Mouse (Mus musculus) lung, embryonic 14.5 days (tissue): ENCODE results near the gene Apol9b. TPM values are rescaled to one million over a fixed set of nuclear protein-coding genes. Genes with fewer than 3 reads are reported as not detected.
"Not testable (repeated sequence)": the region's sequence is repeated elsewhere in the genome, so short reads cannot be mapped to it uniquely, and the experiment has no call there.

Experiments used
- ATAC-seq: fragments of 200-750 bp; cut with Nextera tagmentation; 2 replicates; pipeline ENCODE4 v1.8.0; 2017; ENCODE audit warnings: mild to moderate bottlenecking, moderate TSS enrichment, moderate library complexity; ENCODE audit not compliant: insufficient read depth
- DNase-seq: peaks from one replicate; pipeline ENCODE4 v3.0.0-alpha.2; 2015
- H3K27ac ChIP-seq: fragments of 300-500 bp; sonication (generic); 2 replicates; pipeline ENCODE4 v1.5.1; 2014; ENCODE audit warnings: low read depth, mild to moderate bottlenecking, moderate library complexity
- H3K27me3 ChIP-seq: fragments of 300-500 bp; sonication (generic); 2 replicates; pipeline ENCODE4 v1.6.1; 2014; ENCODE audit warnings: low read length, control low read depth; ENCODE audit not compliant: insufficient read depth
- H3K36me3 ChIP-seq: fragments of 300-500 bp; sonication (generic); 2 replicates; pipeline ENCODE4 v1.6.1; 2014; ENCODE audit warnings: control low read depth; ENCODE audit not compliant: insufficient read depth
- H3K4me1 ChIP-seq: fragments of 300-500 bp; sonication (generic); 2 replicates; pipeline ENCODE4 v1.6.1; 2014; ENCODE audit warnings: antibody characterized with exemption, control low read depth; ENCODE audit not compliant: insufficient read depth
- H3K4me2 ChIP-seq: fragments of 300-500 bp; sonication (generic); 2 replicates; pipeline ENCODE4 v1.6.1; 2014; ENCODE audit warnings: mild to moderate bottlenecking
- H3K4me3 ChIP-seq: fragments of 300-500 bp; sonication (generic); 2 replicates; pipeline ENCODE4 v1.5.1; 2014; ENCODE audit warnings: low read depth, low read length
- H3K9ac ChIP-seq: fragments of 300-500 bp; sonication (generic); 2 replicates; pipeline ENCODE4 v1.6.1; 2014
- H3K9me3 ChIP-seq: fragments of 300-500 bp; sonication (generic); 2 replicates; pipeline ENCODE4 v1.6.1; 2016; ENCODE audit warnings: low read depth, low read length, control low read depth
- CTCF ChIP-seq: IDR thresholded peaks from 2 replicates; pipeline ENCODE4 v1.5.1; 2016; ENCODE audit warnings: antibody characterized with exemption, low read depth
- WGBS: fragments of 180-500 bp; shearing (Covaris S2); extraction: QIAGEN DNeasy Blood & Tissue Kit; methylation state at CpG from one replicate; pipeline ENCODE4 v1.1.7; 2014; 5-methylcytosine and 5-hydroxymethylcytosine counted together
- polyA plus RNA-seq: library from polyadenylated mRNA; unstranded; fragments of >200 nt; fragmentation: Nextera tagmentation; extraction: Ambion mirVana; gene quantifications from 2 replicates; pipeline ENCODE4 v1.2.1, GENCODE M21; 2014

Gene Apol9b
- polyA plus RNA-seq, 1 experiment from 2014 or later: not detected

DNA sequence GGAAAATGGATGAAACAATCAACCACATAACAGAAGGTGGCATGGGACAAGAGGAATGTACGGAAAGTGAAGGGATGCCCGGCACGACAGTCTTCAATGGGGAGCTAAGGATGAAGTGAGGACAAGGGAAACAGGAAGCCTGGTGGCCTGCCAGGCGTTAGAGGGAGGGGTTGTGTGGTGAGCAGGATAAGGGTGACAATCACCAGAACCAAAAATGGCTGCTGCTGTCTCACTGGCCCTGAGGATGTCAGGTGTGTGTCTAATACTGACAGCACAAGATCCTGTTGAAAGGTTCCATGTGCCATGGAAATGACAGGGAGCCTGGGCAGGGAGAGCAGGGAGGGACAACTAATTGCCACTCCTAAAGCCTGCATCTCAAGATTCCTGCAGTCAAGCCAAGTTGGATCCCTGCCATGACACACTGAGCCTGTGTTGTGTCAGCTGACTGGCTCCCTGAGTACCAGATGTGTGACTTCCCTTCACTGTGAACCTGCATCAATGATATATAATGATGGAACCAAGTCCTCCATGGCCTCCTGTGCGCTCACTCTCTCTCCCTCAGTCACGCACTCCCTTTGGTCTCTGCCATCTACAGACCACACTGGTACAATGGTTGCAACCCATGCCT lies 3.3 kb upstream of the Apol9b start:
- H3K27me3 ChIP-seq, H3K4me1 ChIP-seq, H3K27ac ChIP-seq, ATAC-seq, H3K9ac ChIP-seq, H3K4me3 ChIP-seq, H3K9me3 ChIP-seq, H3K36me3 ChIP-seq, H3K4me2 ChIP-seq: not testable (repeated sequence)
- DNase-seq: peak; percentile 67
- WGBS: 67% methylated on average over 6 of the region's 6 CpGs

DNA sequence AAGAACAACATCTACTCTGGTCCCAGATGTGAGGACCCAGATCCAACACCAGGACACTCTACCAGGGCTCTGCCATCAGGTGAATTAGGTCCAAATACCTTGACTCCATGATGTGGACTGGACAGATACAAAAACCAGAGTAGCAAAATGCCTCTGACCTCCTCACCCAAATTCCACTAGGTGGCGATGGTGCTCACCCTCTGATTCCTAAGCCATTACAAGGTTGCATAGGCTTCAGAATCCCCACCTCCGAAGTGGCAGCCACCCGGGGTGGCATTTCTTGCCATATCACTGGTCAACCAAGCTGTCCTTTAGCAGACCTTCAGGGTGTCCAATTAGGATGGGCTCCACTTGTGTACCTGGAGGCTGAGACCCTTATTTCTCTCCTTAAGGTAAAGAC lies 1.7 kb upstream of the Apol9b start:
- WGBS: 0% methylated on average over 3 of the region's 3 CpGs

DNA sequence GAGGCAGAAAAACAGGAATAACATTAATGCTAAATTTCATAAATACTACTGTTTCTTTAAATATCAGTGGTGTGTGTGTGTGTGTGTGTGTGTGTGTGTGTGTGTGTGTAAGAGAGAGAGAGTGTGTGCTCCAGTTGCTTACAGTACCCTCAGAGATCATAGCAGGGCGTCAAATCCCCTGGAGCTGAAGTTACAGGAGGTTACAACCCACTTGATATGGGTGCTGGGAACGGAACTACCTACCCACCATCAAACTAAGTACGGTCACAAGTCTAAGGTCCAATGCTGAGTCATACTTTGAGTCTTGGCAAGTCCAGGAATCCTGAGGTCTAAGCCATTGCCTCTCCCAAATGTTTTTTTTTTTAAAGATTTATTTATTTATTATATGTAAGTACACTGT lies 1.1 kb upstream of the Apol9b start:
- not testable (repeated sequence) for ATAC-seq, DNase-seq, H3K4me2 ChIP-seq, H3K27me3 ChIP-seq, H3K36me3 ChIP-seq, H3K27ac ChIP-seq, H3K9me3 ChIP-seq, H3K4me1 ChIP-seq, H3K9ac ChIP-seq, H3K4me3 ChIP-seq
- WGBS: 73% methylated on average over 3 of the region's 3 CpGs

More for the DNA sequence above, 1.7 kb upstream of the Apol9b start:
- TF ChIP-seq CTCF: peak; percentile 61
- H3K27me3 ChIP-seq, H3K4me1 ChIP-seq, ATAC-seq, H3K9ac ChIP-seq, H3K4me2 ChIP-seq, H3K9me3 ChIP-seq, H3K4me3 ChIP-seq, H3K36me3 ChIP-seq, H3K27ac ChIP-seq: not testable (repeated sequence)
- peak; percentile 33 for DNase-seq

DNA sequence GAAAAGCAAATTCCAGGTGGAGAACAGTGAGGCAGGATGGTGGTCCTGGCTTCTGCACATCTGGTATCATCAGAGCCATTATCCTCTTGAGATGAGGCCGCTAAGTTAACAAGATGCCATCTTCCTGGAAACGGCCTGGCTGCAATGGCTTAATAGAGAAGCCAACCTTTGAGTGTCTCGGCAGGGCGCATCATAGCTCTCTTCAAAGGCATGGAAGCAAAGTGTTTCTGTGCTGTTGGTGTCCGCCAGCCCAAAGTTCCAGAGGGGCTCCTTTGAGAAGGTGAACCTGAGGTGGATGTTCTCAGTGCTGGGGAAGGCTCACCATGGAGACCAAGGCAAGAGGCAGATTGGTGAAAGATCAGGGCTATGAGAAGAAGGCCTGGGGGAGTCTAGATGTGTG lies 2.8 kb downstream of the Apol9b start:
- Histone ChIP-seq H3K27ac (no peak overlapping the region), H3K27me3 (no peaks in the 10 kb centered on the region), H3K4me2 (no peak overlapping the region), H3K36me3 (no peaks in the 10 kb centered on the region), H3K9ac (no peak overlapping the region), H3K4me3 (no peak overlapping the region), H3K4me1 (no peaks in the 10 kb centered on the region), H3K9me3 (no peaks in the 10 kb centered on the region)
- DNase-seq: no peak
- TF ChIP-seq CTCF: no peak
- no peak for ATAC-seq
- WGBS: 89% methylated on average over 5 of the region's 5 CpGs

DNA sequence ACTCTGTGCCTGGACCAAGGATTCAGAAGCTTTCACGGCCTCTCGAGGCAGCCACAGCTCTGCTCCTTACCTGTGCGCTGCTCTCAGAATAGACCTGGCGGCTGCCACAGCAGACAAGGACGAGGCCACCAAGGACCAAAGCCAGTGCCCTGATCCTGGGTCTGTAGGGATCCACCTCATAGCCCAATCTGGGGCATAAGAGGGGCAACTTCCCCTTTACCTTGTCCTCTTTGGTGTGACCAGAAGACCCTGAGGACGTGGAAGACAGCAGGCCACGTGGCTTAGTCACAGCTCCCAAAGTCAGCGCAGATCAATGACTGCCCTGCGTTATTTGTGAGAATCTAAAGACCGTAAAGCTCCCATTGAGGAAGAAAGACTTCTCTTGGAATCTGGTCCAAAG lies 4.0 kb downstream of the Apol9b start:
- not testable (repeated sequence) for H3K4me2 ChIP-seq, H3K9me3 ChIP-seq, ATAC-seq, DNase-seq, H3K27ac ChIP-seq, H3K27me3 ChIP-seq, H3K9ac ChIP-seq, H3K36me3 ChIP-seq, H3K4me1 ChIP-seq, H3K4me3 ChIP-seq
- WGBS: 67% methylated on average over 10 of the region's 10 CpGs

DNA sequence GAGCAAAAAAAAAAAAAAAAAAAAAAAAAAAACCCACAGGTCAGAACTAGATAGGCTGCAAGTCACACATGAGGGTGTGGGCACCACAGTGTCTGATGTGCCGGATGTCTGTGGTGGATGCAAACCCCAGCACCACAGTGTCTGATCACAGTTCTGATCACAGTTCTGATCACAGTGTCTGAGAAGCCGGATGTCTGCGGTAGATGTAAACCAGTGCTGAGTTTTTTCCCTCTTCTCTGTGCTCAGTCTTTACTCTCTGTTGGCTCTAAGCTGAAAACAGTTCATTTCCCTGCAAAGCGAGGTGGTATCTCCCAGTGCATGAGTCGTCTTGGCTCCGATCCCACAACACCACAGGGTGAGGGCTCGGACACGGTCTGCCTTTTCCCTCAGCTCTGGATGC lies 4.5 kb downstream of the Apol9b start:
- not testable (repeated sequence) for ATAC-seq, H3K36me3 ChIP-seq, H3K27me3 ChIP-seq, H3K27ac ChIP-seq, H3K4me1 ChIP-seq, H3K9ac ChIP-seq, H3K4me2 ChIP-seq, H3K4me3 ChIP-seq, H3K9me3 ChIP-seq
- DNase-seq: peak; percentile 40
- 49% methylated on average over 8 of the region's 8 CpGs for WGBS

DNA sequence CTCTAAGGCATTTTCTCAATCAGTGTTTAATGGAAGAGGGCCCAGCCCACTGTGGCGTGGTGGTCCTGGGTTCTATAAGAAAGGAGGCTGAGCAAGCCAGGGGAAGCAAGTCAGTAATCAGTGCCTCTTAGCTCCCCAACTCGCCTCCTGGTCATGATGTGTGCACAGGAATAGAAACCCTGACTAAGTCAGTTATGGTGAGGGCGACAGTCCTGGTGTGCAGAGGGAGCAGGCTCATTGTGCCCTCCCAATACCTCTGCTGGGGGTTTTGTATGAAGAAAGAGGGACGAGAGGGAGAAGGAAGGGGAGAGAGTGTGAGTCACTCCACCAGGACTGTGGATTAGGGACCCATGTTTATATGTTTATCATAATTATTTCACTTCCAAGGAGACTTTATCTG lies 5.1 kb downstream of the Apol9b start:
- not testable (repeated sequence) for H3K4me3 ChIP-seq, H3K9ac ChIP-seq, ATAC-seq, H3K4me1 ChIP-seq, H3K9me3 ChIP-seq, H3K4me2 ChIP-seq, H3K27ac ChIP-seq, H3K36me3 ChIP-seq, DNase-seq, H3K27me3 ChIP-seq
- 40% methylated on average over 4 of the region's 4 CpGs for WGBS
